Mouse (Mus musculus) 416B (cell line): ENCODE measurements around the gene Eif3d.
"Not testable (repeated sequence)": the region's sequence is repeated elsewhere in the genome, so short reads cannot be mapped to it uniquely, and the experiment has no call there.

Experiments
- DNase-seq: peaks from one replicate; pipeline ENCODE4 v3.0.0; 2011; ENCODE audit warnings: low read depth

Gene Eif3d

GRCm38 (mm10) chr15:77970470-77971292 is at the start of gene Eif3d:
Eif3d (minus strand) TSS chr15:77970813.
- DNase-seq = peak; percentile 98

- DNase-seq = no peak
These were observed 43.4 kb upstream of the Eif3d start for GRCm38 (mm10) chr15:78014046-78014445.

GRCm38 (mm10) chr15:78008206-78008605 is 37.6 kb upstream of the Eif3d start:
- DNase-seq = not testable (repeated sequence)

GRCm38 (mm10) chr15:78003929-78004328 is 33.3 kb upstream of the Eif3d start:
- peak; percentile 48 for DNase-seq

- no peak for DNase-seq
These were observed 30.8 kb upstream of the Eif3d start for GRCm38 (mm10) chr15:78001400-78001799.

GRCm38 (mm10) chr15:77988541-77988940 is 17.9 kb upstream of the Eif3d start:
- DNase-seq = no peak

- DNase-seq = peak; percentile 21
These were observed 12.8 kb upstream of the Eif3d start for GRCm38 (mm10) chr15:77983391-77983790.

GRCm38 (mm10) chr15:77982195-77982939 is 11.8 kb upstream of the Eif3d start:
- DNase-seq = peak; percentile 70

- no peak for DNase-seq
These were observed 10.6 kb upstream of the Eif3d start for GRCm38 (mm10) chr15:77981181-77981680.

GRCm38 (mm10) chr15:77979427-77979865 is 8.8 kb upstream of the Eif3d start:
- DNase-seq = no peak

- no peak for DNase-seq
These were observed 7.0 kb upstream of the Eif3d start for GRCm38 (mm10) chr15:77977663-77978062.

GRCm38 (mm10) chr15:77974165-77974841 is 3.7 kb upstream of the Eif3d start:
- no peak for DNase-seq

GRCm38 (mm10) chr15:77969940-77970469 is 608 bp downstream of the Eif3d start:
- DNase-seq = no peak

- DNase-seq = no peak
These were observed 5.5 kb downstream of the Eif3d start for GRCm38 (mm10) chr15:77965117-77965528.

- no peak for DNase-seq
These were observed 8.2 kb downstream of the Eif3d start for GRCm38 (mm10) chr15:77962447-77962846.

- DNase-seq = no peak
These were observed 9.9 kb downstream of the Eif3d start for GRCm38 (mm10) chr15:77960693-77961092.

- no peak for DNase-seq
These were observed 12.5 kb downstream of the Eif3d start for GRCm38 (mm10) chr15:77958071-77958470.

GRCm38 (mm10) chr15:77957625-77958024 is 13.0 kb downstream of the Eif3d start:
- no peak for DNase-seq

GRCm38 (mm10) chr15:77956404-77956901 is 14.2 kb downstream of the Eif3d start, which contains the start of gene Foxred2:
Foxred2 (minus strand) TSS chr15:77956722.
- peak; percentile 87 for DNase-seq

GRCm38 (mm10) chr15:77955440-77956403 is 14.9 kb downstream of the Eif3d start:
- no peak for DNase-seq
